Mouse (Mus musculus) liver (tissue): Measurements from ENCODE around the gene Ston1.
A peak's percentile ranks its signal among the peaks of the same experiment; 100 is the strongest.

Experiments
- DNase-seq: peaks from one replicate; pipeline ENCODE4 v3.0.0-alpha.2; 2020; ENCODE audit warnings: mixed read lengths

Gene Ston1

DNA sequence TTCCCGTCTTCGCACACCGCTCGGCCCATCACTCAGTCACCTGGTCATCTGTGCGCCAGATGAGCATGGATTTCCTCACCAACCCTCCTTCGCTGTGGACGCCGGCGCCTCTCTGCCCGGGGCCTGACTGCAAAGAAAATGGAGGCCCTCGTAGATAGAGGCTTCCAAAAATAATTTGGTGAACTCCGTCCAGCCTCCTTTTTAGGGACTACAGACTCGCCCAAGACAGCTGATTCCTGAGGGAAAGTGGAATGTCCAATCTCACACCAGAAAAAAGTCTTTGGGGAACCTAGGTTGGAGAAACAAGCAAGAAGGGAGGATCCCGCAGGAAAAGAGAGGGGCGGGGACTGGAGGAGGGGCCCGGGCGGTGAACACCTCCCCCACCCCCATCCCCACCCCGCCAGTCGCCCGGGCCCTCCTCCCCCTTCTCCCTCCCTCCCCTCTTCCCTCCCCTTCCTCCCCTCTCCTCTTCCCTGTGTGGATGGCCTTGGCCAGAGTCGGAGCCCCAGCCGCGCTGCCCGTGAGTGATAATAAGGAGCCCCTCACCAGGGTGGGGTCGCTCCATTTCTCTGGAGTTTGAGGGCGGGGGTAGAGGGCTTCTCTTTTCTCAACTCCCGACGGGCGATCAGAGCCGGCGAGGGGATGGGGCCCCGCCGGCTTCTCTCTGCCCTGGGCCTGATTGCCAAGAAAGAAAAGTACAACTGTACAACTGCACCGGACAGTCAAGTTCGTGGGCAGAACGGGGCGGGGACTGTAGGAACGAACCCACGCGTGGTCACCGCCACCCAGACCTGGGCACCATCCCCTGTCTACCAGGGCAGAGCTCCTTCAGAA, at the start of gene Ston1:
Ston1 (plus strand) TSS at position 463 of the 834 bp plus-strand sequence.
- peak; percentile 69 for DNase-seq

DNA sequence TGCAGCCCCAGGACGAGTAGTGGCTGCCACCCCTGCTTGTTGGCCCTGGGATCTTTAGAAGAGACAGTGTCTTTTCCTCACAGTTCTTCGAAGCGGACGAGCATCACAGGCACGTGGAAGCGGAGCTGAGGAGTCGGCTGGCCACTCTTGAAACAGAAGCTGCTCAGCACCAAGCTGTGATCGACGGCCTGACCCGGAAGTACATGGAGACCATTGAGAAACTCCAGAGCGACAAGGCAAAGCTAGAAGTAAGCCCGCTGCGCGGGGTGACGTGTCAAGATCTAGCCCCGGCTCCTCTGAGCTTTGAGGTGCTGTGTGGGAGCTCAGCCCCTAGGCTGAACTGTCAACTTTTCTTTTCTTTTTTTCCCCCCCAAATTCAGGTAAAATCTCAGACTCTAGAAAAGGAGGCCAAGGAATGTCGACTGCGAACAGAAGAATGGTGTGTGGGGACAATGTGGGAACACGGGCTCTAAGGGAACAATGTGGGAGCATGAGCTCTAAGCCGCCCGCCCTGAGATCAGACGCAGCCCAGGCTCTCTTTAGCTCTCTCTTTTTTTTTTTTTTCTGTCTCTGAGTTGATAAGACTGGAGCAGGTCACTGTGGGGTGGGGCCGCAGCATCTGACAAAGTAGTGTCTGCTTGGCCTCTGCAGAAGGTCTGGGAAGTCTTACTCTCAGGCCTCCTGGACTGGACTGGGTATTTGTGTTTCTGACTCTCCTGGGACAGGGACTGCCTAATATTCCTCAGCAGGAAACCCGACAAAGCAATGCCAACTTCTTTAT, 47.9 kb upstream of the Ston1 start:
- DNase-seq = peak; percentile 55

DNA sequence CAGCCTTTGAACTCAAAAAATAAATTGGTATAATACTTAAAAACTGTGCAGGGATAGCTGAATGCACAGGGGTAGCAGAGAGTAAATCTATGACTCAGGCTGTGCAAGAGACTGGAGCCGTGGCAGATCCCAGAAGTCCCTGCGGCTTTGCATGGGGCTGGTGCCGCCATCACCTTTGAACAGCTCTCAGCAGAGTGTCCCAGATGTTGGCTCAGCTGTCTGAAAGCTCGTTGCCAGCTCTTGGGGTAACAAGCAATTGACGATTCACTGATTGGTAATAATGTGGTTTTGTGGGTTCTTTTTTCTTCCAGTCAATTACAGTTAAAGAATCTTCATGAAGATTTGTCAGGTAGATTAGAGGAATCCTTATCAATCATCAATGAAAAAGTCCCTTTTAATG, 47.1 kb upstream of the Ston1 start:
- DNase-seq = no peak

DNA sequence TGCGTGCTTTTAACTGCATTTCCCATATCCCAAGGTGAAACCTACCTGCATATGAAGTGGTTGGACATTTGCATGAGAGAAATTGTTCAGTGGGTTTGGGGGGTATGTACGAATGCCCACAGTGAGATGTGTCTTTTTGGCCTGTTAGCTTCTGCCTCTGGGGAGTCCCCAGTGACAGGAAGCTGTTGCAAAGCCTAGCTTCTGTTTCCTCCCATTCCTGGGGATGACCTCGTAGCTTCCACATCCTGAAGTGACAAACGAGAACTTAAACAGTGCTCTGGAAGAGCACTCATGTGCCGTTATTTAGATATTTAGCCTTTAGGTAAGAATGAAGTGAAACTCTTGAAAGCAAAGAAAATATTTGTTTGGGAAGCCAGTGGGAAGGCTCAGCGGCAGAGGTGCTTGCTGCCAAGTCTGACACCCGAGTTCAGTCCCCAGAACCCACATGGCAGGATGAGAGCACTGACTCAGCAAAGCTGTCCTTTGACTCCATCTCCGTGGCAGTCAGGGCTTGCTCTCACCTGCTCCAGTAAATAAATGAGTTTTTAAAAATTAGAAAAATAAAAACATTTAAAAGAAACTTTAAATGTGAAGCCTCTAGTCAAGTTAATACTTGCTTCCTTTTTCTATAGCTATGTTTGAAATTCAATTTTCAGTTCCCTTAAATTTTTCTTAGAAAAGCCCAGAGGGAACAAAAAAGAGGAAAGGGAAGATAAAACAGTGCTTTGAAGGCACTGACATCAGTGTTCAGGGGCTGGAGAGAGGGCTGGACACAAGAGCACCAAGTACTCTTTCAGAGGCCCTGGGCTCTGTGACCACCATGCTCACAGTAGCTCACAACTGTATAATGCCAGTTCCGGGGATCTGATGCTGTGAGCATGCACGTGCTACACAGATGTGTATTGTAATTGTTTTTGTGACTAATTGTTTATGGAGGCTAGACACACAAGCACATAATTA, 46.2 kb upstream of the Ston1 start:
- no peak for DNase-seq

GRCm38 (mm10) chr17:88552556-88552955, 44.9 kb upstream of the Ston1 start:
- no peak for DNase-seq

GRCm38 (mm10) chr17:88553001-88553449, 44.5 kb upstream of the Ston1 start:
- no peak for DNase-seq

DNA sequence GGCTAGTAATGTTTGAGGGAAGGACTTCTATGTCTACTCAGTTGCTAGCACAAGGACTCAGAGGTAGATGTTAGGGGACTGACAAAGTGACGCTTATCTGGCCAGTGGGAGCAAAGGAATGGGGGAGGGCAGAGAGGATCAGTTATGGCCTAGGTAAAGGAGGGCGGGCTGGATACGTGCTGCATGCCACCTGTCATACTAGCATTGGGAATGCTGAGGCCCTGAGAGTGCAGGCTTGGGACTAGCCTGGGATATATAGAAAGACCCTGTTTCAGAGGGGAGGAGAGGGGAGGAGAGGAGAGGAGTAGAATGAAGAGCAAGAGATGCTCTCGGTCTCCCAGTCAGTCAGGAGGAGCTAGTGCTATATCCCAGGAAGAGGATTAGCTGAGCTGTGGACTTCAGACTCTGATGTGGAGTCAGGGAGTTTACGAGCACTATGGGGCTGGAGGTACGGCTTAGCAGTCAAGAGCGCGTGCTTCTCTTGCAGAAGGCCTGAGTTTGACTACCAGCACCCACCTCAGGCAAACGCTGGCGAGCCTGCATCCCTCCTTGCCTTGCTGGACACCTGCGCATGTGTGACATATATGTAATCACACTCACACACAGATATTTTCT, 43.9 kb upstream of the Ston1 start:
- DNase-seq = no peak

GRCm38 (mm10) chr17:88556176-88556575, 41.3 kb upstream of the Ston1 start:
- DNase-seq = no peak

DNA sequence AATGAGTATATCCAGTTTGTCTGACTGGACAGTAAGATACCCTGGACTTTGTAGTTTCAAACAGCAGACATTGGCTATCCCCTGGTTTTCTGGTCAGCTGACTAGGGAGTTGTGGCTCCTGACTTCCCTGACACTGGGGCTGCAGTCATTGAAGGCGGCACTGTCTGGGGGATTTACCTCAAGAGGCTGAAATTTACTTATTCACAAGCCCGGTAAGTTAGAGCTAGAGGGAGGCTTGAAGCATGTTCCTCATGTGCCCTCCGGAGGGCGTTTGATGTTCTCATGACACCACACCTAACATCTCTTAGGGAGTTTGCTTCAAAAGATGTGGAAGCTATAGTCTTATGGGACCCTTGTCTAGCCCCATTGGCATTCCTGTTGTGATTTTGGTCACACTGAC, 40.8 kb upstream of the Ston1 start:
- DNase-seq = no peak

DNA sequence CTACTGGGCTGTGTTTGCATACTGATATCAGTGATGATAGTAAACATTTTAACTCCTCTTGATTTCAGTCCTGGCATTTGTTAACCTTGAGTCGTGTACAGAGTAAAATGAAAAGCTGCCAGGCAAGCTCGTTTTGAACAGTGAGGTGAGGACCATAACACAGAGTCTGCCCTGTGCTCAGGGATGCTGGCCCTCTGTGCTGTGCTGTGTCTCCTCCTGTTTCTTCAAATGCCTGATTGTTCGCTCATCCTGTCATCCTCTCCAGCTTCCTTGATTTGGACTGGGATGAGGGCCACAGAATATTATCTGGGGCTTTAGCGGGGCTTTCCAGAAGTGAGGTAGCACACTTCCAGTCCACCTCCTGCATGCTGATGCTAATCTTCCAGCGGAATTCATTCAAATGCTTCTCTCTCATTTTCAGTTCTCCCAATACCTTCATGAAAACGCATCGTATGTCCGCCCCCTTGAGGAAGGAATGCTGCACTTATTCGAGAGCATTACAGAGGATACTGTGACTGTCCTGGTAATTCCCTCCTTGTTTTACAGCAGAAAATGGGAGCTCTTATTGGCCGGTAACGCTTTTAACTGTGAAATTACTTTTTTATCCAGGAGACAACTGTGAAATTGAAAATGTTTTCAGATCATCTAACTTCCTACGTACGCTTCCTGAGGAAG, 39.2 kb upstream of the Ston1 start:
- peak; percentile 51 for DNase-seq

GRCm38 (mm10) chr17:88563611-88564010, 33.9 kb upstream of the Ston1 start:
- no peak for DNase-seq

GRCm38 (mm10) chr17:88569807-88570540, 27.5 kb upstream of the Ston1 start:
- no peak for DNase-seq

DNA sequence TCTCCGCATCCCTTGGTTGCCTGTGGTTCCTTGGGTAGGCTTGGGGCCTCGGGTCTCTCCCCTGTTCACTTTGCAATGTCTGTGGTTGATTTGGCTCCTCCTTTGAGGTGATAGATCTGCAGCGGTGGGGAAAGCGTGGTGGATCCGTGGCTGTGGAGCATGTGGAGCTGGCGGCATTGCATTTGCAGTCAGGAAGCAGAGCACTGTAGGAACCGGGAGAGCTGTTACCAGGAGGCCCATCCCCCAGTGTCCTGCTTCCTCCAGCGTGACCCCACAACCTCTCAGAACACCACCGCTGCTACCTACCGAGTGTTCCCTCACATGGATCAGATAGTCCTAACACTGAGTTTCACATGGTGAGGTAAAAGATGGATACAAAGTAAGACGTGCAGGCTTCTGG, 26.7 kb upstream of the Ston1 start:
- no peak for DNase-seq

GRCm38 (mm10) chr17:88574811-88575210, 22.7 kb upstream of the Ston1 start:
- DNase-seq = no peak

DNA sequence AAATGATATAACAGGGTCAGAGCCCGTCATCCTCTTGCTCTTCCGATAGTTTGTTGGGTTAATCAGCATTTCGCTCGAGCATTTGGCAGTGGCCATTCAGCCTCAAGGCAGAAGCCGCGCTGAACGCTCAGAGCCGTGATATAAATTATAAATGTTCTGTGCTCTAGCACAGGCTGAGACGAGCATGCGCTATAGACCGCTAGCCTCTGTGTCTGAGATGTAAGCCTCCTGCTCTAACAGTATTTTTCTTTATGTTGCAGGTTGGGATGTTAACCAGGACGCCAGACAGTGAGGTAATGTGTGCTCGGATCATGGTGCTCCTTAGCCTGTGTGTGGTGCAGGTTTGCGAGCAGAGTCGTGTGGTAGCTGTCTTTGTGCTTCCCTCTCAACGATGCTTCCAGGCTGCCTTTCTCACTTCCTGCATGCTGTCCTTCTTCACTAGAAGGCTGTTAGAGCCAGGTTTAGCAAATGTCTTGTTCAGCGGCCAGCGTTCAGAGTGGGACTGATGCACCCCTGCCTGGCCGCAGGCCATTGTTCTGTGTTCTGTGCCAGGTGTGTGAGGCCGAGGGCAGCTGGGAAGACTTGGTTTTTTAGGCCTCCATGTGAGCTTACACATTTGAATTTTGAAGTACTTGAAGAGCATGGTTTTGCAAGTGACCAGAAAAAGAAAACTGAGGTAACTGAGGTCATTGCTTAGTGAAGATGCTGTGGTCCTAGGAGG, 18.8 kb upstream of the Ston1 start:
- no peak for DNase-seq

GRCm38 (mm10) chr17:88580556-88580955, 16.9 kb upstream of the Ston1 start:
- no peak for DNase-seq

GRCm38 (mm10) chr17:88581511-88582021, 15.9 kb upstream of the Ston1 start:
- no peak for DNase-seq

GRCm38 (mm10) chr17:88582999-88583398, 14.5 kb upstream of the Ston1 start:
- no peak for DNase-seq

GRCm38 (mm10) chr17:88583411-88583810, 14.1 kb upstream of the Ston1 start:
- no peak for DNase-seq

- no peak for DNase-seq
Measured at GRCm38 (mm10) chr17:88587371-88587770, 10.1 kb upstream of the Ston1 start.
